Mouse (Mus musculus) CH12.LX (cell line): ENCODE data around the gene Tmpo. TPM values are rescaled to one million over a fixed set of nuclear protein-coding genes. Genes with fewer than 3 reads are reported as not detected.
A peak's percentile ranks its signal among the peaks of the same experiment; 100 is the strongest.

Experiments
- DNase-seq: peaks from one replicate; pipeline ENCODE4 v3.0.0-alpha.2; 2013; ENCODE audit errors: extremely low read depth
- H3K27ac ChIP-seq: 2 replicates; pipeline ENCODE4 v1.5.1; 2012; ENCODE audit warnings: low read depth, mild to moderate bottlenecking, control low read depth, moderate library complexity; ENCODE audit not compliant: insufficient read depth
- H3K27me3 ChIP-seq: replicated peaks from 2 replicates; pipeline ENCODE3; 2012; ENCODE audit warnings: inconsistent platforms
- H3K36me3 ChIP-seq, 2 experiments: replicated peaks in 1 of 2; 2 replicates each; pipeline versions ENCODE3 to v1.6.1; 2012; ENCODE audit warnings: inconsistent platforms in 1 of 2, low read length in 1 of 2, mild to moderate bottlenecking in 1 of 2, mixed read lengths in 1 of 2, moderate library complexity in 1 of 2; ENCODE audit not compliant: control insufficient read depth in 1 of 2, insufficient read depth in 1 of 2
- H3K4me1 ChIP-seq, 2 experiments: 2 replicates each; pipeline ENCODE4 v1.6.1; 2012; ENCODE audit warnings: inconsistent platforms in 1 of 2, moderate library complexity in 1 of 2; ENCODE audit not compliant: insufficient read depth in 2 of 2, control insufficient read depth in 1 of 2
- H3K4me2 ChIP-seq: 2 replicates; pipeline ENCODE4 v1.6.1; 2012; ENCODE audit warnings: low read depth, mild to moderate bottlenecking, control low read depth; ENCODE audit not compliant: poor library complexity, insufficient read depth, severe bottlenecking
- H3K4me3 ChIP-seq, 3 experiments: fragments of 150-350 bp in 1 of 3; sonication (generic) in 1 of 3; replicated peaks in 1 of 3; 2 replicates each; pipeline versions ENCODE3 to v1.5.1; 2011 to 2012; ENCODE audit warnings: low read depth in 2 of 3, low read length in 2 of 3, mild to moderate bottlenecking in 2 of 3, moderate library complexity in 2 of 3, control low read depth in 1 of 3, improper control_type of control experiment in 1 of 3, inconsistent platforms in 1 of 3, mixed read lengths in 1 of 3; ENCODE audit not compliant: poor library complexity in 1 of 3
- H3K79me2 ChIP-seq: replicated peaks from 2 replicates; pipeline ENCODE4 v1.6.1; 2012; ENCODE audit warnings: mild to moderate bottlenecking, moderate library complexity; ENCODE audit not compliant: control insufficient read depth, poor library complexity, insufficient read depth, severe bottlenecking; ENCODE audit errors: extremely low read depth
- H3K9ac ChIP-seq: 2 replicates; pipeline ENCODE4 v1.6.1; 2012; ENCODE audit warnings: low read depth, mild to moderate bottlenecking, control low read depth, moderate library complexity; ENCODE audit not compliant: insufficient read depth
- H3K9me3 ChIP-seq: replicated peaks from 2 replicates; pipeline ENCODE3; 2012; ENCODE audit warnings: low read length, inconsistent platforms, mixed read lengths
- BHLHE40 ChIP-seq: IDR thresholded peaks from 2 replicates; pipeline ENCODE4 v1.6.1; 2011; ENCODE audit warnings: mild to moderate bottlenecking, low read depth, low read length, improper control_type of control experiment
- CHD1 ChIP-seq: IDR thresholded peaks from 2 replicates; pipeline ENCODE4 v1.6.1; 2012; ENCODE audit warnings: low read depth, low read length, improper control_type of control experiment, inconsistent platforms
- CHD2 ChIP-seq: IDR thresholded peaks from 2 replicates; pipeline ENCODE4 v1.6.1; 2011; ENCODE audit warnings: low read length, improper control_type of control experiment
- CTCF ChIP-seq, 2 experiments: IDR thresholded peaks in 1 of 2; conservative IDR thresholded peaks in 1 of 2; 2 replicates each; pipeline ENCODE4 v1.5.1; 2011 to 2012; ENCODE audit warnings: low read depth in 2 of 2, low read length in 2 of 2, improper control_type of control experiment in 1 of 2, inconsistent platforms in 1 of 2, mild to moderate bottlenecking in 1 of 2, moderate library complexity in 1 of 2
- E2F4 ChIP-seq: IDR thresholded peaks from 2 replicates; pipeline ENCODE4 v1.6.1; 2011; ENCODE audit warnings: low read depth, low read length, improper control_type of control experiment; ENCODE audit not compliant: insufficient replicate concordance
- ELF1 ChIP-seq: IDR thresholded peaks from 2 replicates; pipeline ENCODE4 v1.6.1; 2014; ENCODE audit warnings: low read depth, mild to moderate bottlenecking, inconsistent platforms, low read length, improper control_type of control experiment
- EP300 ChIP-seq: IDR thresholded peaks from 2 replicates; pipeline ENCODE4 v1.6.1; 2011; ENCODE audit warnings: low read length, improper control_type of control experiment
- ETS1 ChIP-seq: conservative IDR thresholded peaks from 2 replicates; pipeline ENCODE4 v1.6.1; 2012; ENCODE audit warnings: low read depth, mild to moderate bottlenecking, inconsistent platforms, low read length, improper control_type of control experiment, moderate library complexity
- GABPA ChIP-seq: IDR thresholded peaks from 2 replicates; pipeline ENCODE4 v1.6.1; 2012; ENCODE audit warnings: low read depth, low read length, improper control_type of control experiment, inconsistent platforms; ENCODE audit not compliant: insufficient replicate concordance
- HCFC1 ChIP-seq: IDR thresholded peaks from 2 replicates; pipeline ENCODE4 v1.6.1; 2012; ENCODE audit warnings: low read depth, mild to moderate bottlenecking, inconsistent platforms, low read length, improper control_type of control experiment
- IRF4 ChIP-seq: IDR thresholded peaks from 2 replicates; pipeline ENCODE4 v1.6.1; 2014; ENCODE audit warnings: low read depth, mild to moderate bottlenecking, inconsistent platforms, low read length, improper control_type of control experiment
- JUN ChIP-seq: IDR thresholded peaks from 2 replicates; pipeline ENCODE4 v1.6.1; 2011; ENCODE audit warnings: low read depth, mild to moderate bottlenecking, low read length, improper control_type of control experiment, moderate library complexity; ENCODE audit not compliant: insufficient read depth
- JUND ChIP-seq: conservative IDR thresholded peaks from 2 replicates; pipeline ENCODE4 v1.6.1; 2011; ENCODE audit warnings: low read depth, low read length, improper control_type of control experiment
- KAT2A ChIP-seq: IDR thresholded peaks from 2 replicates; pipeline ENCODE4 v1.6.1; 2012; ENCODE audit warnings: low read length, improper control_type of control experiment, inconsistent platforms; ENCODE audit not compliant: insufficient replicate concordance
- MAFK ChIP-seq: IDR thresholded peaks from 2 replicates; pipeline ENCODE4 v1.6.1; 2011; ENCODE audit warnings: low read length, improper control_type of control experiment; ENCODE audit not compliant: insufficient replicate concordance
- MAX ChIP-seq: IDR thresholded peaks from 2 replicates; pipeline ENCODE4 v1.6.1; 2011; ENCODE audit warnings: low read length, improper control_type of control experiment
- MAZ ChIP-seq: IDR thresholded peaks from 2 replicates; pipeline ENCODE4 v1.6.1; 2012; ENCODE audit warnings: low read depth, mild to moderate bottlenecking, inconsistent platforms, low read length, improper control_type of control experiment, moderate library complexity
- MEF2A ChIP-seq: IDR thresholded peaks from 2 replicates; pipeline ENCODE4 v1.6.1; 2014; ENCODE audit warnings: low read depth, mild to moderate bottlenecking, inconsistent platforms, low read length, improper control_type of control experiment, borderline replicate concordance
- MXI1 ChIP-seq: IDR thresholded peaks from 2 replicates; pipeline ENCODE4 v1.6.1; 2011; ENCODE audit warnings: mild to moderate bottlenecking, low read depth, low read length, improper control_type of control experiment
- MYC ChIP-seq: IDR thresholded peaks from 2 replicates; pipeline ENCODE4 v1.6.1; 2011; ENCODE audit warnings: low read depth, mild to moderate bottlenecking, improper control_type of control experiment, low read length
- NELFE ChIP-seq: IDR thresholded peaks from 2 replicates; pipeline ENCODE4 v1.6.1; 2011; ENCODE audit warnings: low read depth, low read length, improper control_type of control experiment
- NRF1 ChIP-seq: IDR thresholded peaks from 2 replicates; pipeline ENCODE4 v1.6.1; 2014; ENCODE audit warnings: low read depth, mild to moderate bottlenecking, inconsistent platforms, low read length, improper control_type of control experiment, moderate library complexity
- PAX5 ChIP-seq: IDR thresholded peaks from 2 replicates; pipeline ENCODE4 v1.6.1; 2012; ENCODE audit warnings: low read length, inconsistent platforms, mixed read lengths
- POLR2A ChIP-seq: IDR thresholded peaks from 2 replicates; pipeline ENCODE4 v1.6.1; 2011; ENCODE audit warnings: low read depth, mild to moderate bottlenecking, improper control_type of control experiment, low read length
- POLR2AphosphoS2 ChIP-seq: IDR thresholded peaks from 2 replicates; pipeline ENCODE4 v1.6.1; 2011; ENCODE audit warnings: low read depth, low read length, improper control_type of control experiment
- RAD21 ChIP-seq: IDR thresholded peaks from 2 replicates; pipeline ENCODE4 v1.6.1; 2011; ENCODE audit warnings: low read depth, mild to moderate bottlenecking, low read length, improper control_type of control experiment, moderate library complexity
- RCOR1 ChIP-seq: conservative IDR thresholded peaks from 2 replicates; pipeline ENCODE4 v1.6.1; 2012; ENCODE audit warnings: low read depth, mild to moderate bottlenecking, inconsistent platforms, low read length, improper control_type of control experiment
- SIN3A ChIP-seq: IDR thresholded peaks from 2 replicates; pipeline ENCODE4 v1.6.1; 2012; ENCODE audit warnings: low read length, improper control_type of control experiment, inconsistent platforms
- SMC3 ChIP-seq: IDR thresholded peaks from 2 replicates; pipeline ENCODE4 v1.6.1; 2011; ENCODE audit warnings: low read depth, low read length, improper control_type of control experiment
- TBP ChIP-seq: conservative IDR thresholded peaks from 2 replicates; pipeline ENCODE4 v1.6.1; 2011; ENCODE audit warnings: low read depth, low read length, improper control_type of control experiment
- TCF12 ChIP-seq: IDR thresholded peaks from 2 replicates; pipeline ENCODE4 v1.6.1; 2014; ENCODE audit warnings: low read depth, mild to moderate bottlenecking, inconsistent platforms, low read length, improper control_type of control experiment
- UBTF ChIP-seq: IDR thresholded peaks from 2 replicates; pipeline ENCODE4 v1.6.1; 2012; ENCODE audit warnings: low read depth, mild to moderate bottlenecking, inconsistent platforms, low read length, improper control_type of control experiment, moderate library complexity
- USF1 ChIP-seq: IDR thresholded peaks from 2 replicates; pipeline ENCODE4 v1.6.1; 2014; ENCODE audit warnings: low read depth, mild to moderate bottlenecking, inconsistent platforms, low read length, improper control_type of control experiment
- USF2 ChIP-seq: conservative IDR thresholded peaks from 2 replicates; pipeline ENCODE4 v1.6.1; 2011; ENCODE audit warnings: low read depth, low read length, improper control_type of control experiment
- ZC3H11A ChIP-seq: IDR thresholded peaks from 2 replicates; pipeline ENCODE4 v1.6.1; 2012; ENCODE audit warnings: low read depth, mild to moderate bottlenecking, inconsistent platforms, low read length, improper control_type of control experiment
- ZKSCAN1 ChIP-seq: IDR thresholded peaks from 2 replicates; pipeline ENCODE4 v1.6.1; 2012; ENCODE audit warnings: low read depth, inconsistent platforms, low read length, improper control_type of control experiment, borderline replicate concordance
- ZMIZ1 ChIP-seq: IDR thresholded peaks from 2 replicates; pipeline ENCODE4 v1.6.1; 2012; ENCODE audit warnings: low read depth, mild to moderate bottlenecking, inconsistent platforms, low read length, improper control_type of control experiment
- ZNF384 ChIP-seq: IDR thresholded peaks from 2 replicates; pipeline ENCODE4 v1.6.1; 2012; ENCODE audit warnings: low read depth, low read length, improper control_type of control experiment, inconsistent platforms
- dilution Hi-C: fragments of 300-500 bp; cut with MboI; formaldehyde crosslinking; loops from 2 replicates; pipeline ENCODE4 v1.14.3; 2020; ENCODE audit warnings: low sequenced_read_pairs; ENCODE audit not compliant: extremely low pct_unique_long_range_greater_than_20kb, extremely low pct_ligation_motif_present
- in situ Hi-C: fragments of 300-500 bp; cut with MboI; formaldehyde crosslinking; loops from 3 replicates; pipeline ENCODE4 v1.14.3; 2019; ENCODE audit warnings: low sequenced_read_pairs, low pct_ligation_motif_present, low pct_unique_long_range_greater_than_20kb, mixed read lengths
- polyA plus RNA-seq: library from polyadenylated mRNA; unstranded; fragments of >175 nt; gene quantifications from 2 replicates; pipeline ENCODE4 v1.2.1, GENCODE M21; 2012; ENCODE audit warnings: low read depth; ENCODE audit not compliant: insufficient read length
- total RNA-seq, 2 experiments: library from RNA; depleted of rRNA; stranded (reverse); fragments of 300-350 nt in 1 of 2; fragments of >200 nt in 1 of 2; gene quantifications; 2 replicates each; pipeline ENCODE4 v1.2.3; 2012 to 2014

Gene Tmpo
- total and polyA plus RNA-seq, 3 experiments, result 163 to 467 (median 198) TPM

GRCm38 (mm10) chr10:91170143-91170941 lies 10.8 kb downstream of the Tmpo start:
- Histone ChIP-seq H3K4me1 (peaks cover 0 to 14% of the 10 kb centered on the region in 2 experiments; a peak in 2 of 4 replicates), H3K79me2 (peaks cover 52% of the 10 kb centered on the region), H3K4me2 (peak overlapping the region; percentile 93; the same call in 1 of the 2 replicates), H3K27me3 (no peaks in the 10 kb centered on the region), H3K9ac (peak overlapping the region; percentile 96), H3K4me3 (peak overlapping the region; percentile 84 to 93 (median 93)), H3K36me3 (peaks cover 3 to 9% of the 10 kb centered on the region in 2 experiments), H3K27ac (peak overlapping the region; percentile 90), H3K9me3 (no peaks in the 10 kb centered on the region)
- peak; percentile 92 for DNase-seq
- 0 out of 2 replicates have a peak, but pooled peaks have one; percentile 42 for TF ChIP-seq CHD1
- TF ChIP-seq SMC3, result peak; percentile 57
- TF ChIP-seq MYC, result peak; percentile 93
- peak; percentile 66 for TF ChIP-seq TCF12
- no peak for TF ChIP-seq UBTF
- TF ChIP-seq PAX5, result no peak
- peak; percentile 80 for TF ChIP-seq JUND
- TF ChIP-seq MAZ, result 0 out of 2 replicates have a peak, but pooled peaks have one; percentile 72
- no peak; the same call in 1 of the 2 replicates for TF ChIP-seq POLR2AphosphoS2
- TF ChIP-seq ELF1, result 0 out of 2 replicates have a peak, but pooled peaks have one; percentile 37
- peak; percentile 90 for TF ChIP-seq MXI1
- peak; percentile 42; the same call in 1 of the 2 replicates for TF ChIP-seq MAFK
- peak; percentile 88 for TF ChIP-seq IRF4
- peak; percentile 66; the same call in 1 of the 2 replicates for TF ChIP-seq NELFE
- peak; percentile 68 for TF ChIP-seq ETS1
- no peak for TF ChIP-seq ZMIZ1
- peak; percentile 65 for TF ChIP-seq JUN
- peak; percentile 46; the same call in 1 of the 2 replicates for TF ChIP-seq CHD2
- peak; percentile 75 for TF ChIP-seq POLR2A
- TF ChIP-seq RAD21, result peak; percentile 68
- TF ChIP-seq TBP, result peak; percentile 74
- TF ChIP-seq RCOR1, result 0 out of 2 replicates have a peak, but pooled peaks have one; percentile 60
- TF ChIP-seq KAT2A, result peak; percentile 76
- peak; percentile 75 for TF ChIP-seq MAX
- peak; percentile 59 for TF ChIP-seq EP300
- no peak for TF ChIP-seq ZKSCAN1
- peak; percentile 99 for TF ChIP-seq SIN3A
- TF ChIP-seq E2F4, result peak; percentile 100
- peak; percentile 69 for TF ChIP-seq HCFC1
- no peak for TF ChIP-seq USF2
- TF ChIP-seq BHLHE40, result peak; percentile 59
- TF ChIP-seq NRF1, result no peak; the same call in 1 of the 2 replicates
- peak; percentile 70 for TF ChIP-seq MEF2A
- TF ChIP-seq USF1, result no peak
- TF ChIP-seq ZC3H11A, result no peak
- TF ChIP-seq GABPA, result no peak
- TF ChIP-seq CTCF (conservative IDR thresholded peaks at IDR 0.05 in 1 of 2, IDR thresholded peaks at IDR 0.05 in 1 of 2; ENCODE audit: low read depth in 2 of 2, low read length in 2 of 2), result peak in 1 of 2 experiments; percentile 85; a peak in 2 of 4 replicates
- peak; percentile 100 for TF ChIP-seq ZNF384
- dilution Hi-C loops (no loop called here), in situ Hi-C loops (no loop called here)
